Mouse (Mus musculus): ENCODE data around the gene Megf8.
"Not testable (repeated sequence)": the region's sequence is repeated elsewhere in the genome, so short reads cannot be mapped to it uniquely, and the experiment has no call there.

The Megf8 gene

DNA sequence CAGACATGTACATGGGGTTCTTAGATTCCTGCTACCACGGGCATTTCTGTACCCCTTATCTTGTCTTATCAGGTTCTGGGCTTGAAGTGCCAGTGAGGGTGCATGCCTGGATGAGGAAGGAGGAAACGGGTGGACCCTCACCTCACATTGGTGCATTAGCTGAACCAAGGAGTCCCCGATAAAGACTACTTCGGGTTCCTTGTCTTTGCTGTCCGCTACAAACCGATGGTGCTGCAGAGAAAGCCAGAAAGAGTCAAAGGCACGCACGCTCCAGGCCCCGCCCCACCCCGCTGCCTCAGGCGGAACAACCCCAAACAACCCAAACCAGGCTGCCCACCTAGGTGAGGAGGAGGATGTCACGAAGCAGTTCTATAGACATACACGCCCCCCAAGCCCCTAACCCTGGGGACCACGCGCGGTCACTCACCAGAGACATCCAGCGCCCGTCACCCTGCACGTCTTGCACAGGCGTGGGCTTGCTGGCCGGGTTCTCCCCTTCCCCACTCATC, 20.0 kb upstream of the Megf8 start:
- DNase-seq (ENCODE audit: low spot score in 2 of 2), result no peak

DNA sequence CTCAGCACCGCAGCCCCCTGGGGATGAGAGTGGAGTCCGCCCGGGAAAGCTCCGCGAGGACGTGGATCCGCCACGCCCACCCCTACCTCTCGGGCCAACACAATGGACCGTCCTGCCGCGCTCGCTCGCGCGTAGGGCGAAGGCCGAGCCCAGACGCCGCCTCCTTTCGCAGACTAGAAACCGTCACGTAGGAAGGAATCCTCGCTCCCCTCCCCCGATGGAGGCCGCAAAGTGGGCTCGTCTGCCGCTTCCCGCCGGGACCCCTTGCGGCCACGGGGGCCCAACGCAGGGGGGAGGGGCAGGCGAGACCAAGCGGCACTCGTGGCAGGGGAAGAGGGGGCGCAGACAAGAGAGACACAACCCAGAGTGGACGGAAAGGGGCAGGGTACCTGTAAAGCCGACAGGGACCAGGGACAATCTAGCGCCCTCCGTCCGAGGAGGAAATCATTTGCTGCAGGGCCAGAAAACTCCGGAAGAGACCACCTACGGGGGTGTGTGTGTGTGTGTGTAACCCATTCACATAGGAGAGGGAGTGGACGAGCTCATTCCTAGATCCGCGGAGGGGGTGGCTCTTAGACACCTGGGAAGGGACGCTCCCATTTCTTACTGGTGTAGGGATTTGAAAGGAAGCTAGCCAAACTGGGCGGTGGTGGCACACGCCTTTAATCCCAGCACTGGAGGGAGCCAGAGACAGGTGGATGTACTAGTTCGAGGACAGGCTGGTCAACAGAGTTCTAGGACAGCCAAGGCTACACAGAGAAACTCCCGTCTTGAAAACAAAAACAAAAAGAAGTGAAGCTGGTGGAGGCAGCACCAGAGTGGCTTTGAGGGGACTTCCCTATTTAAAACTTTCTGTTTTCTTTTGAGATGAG, 19.3 kb upstream of the Megf8 start, which contains the start of gene Pafah1b3:
Gene Pafah1b3, minus strand, starts transcription at position 533 of the 872 bp plus-strand sequence.
- DNase-seq (ENCODE audit: low spot score in 2 of 2), result peak; percentile 63 to 85

GRCm38 (mm10) chr7:25301063-25301462, 15.9 kb upstream of the Megf8 start, which contains the start of gene Prr19:
TSS of gene Prr19 (plus strand) at chr7:25301411.
- DNase-seq (ENCODE audit: low spot score in 2 of 2), result no peak

DNA sequence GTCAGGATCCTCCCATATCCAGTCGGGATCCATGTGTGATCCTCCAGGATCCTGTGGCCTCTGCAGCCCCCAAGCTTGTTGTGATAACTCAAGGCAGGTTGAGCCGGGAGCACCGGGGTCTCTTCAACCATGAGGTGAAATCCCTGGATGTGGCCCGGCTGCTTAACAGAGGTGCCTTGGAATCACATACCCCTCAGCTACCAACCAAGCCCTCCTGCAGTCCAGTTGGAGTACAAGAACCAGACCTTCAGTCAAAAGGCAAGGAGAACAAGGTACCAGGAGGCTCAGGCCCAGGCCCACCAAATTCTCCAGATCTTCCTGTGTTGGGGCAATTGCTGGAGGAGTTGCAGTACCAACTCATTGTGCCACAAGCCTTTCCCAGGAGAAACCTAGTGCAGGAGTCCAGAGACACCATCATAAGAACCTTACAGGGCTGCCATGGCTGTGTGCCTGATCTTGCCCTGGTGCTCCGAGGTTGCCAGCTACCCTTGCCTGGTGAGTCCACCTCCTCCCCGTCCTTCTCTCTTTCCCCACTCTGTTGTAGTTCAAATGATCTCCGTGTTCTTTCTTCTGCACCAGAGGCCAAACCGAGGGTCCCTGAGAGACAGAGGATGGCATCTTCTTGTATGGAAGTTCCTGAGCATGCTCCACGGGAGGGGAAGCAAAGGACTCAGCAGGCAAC, 13.8 kb upstream of the Megf8 start:
- no peak for DNase-seq (ENCODE audit: low spot score in 2 of 2)

- no peak for DNase-seq (ENCODE audit: low spot score in 2 of 2)
Observed at GRCm38 (mm10) chr7:25303685-25304006, 13.3 kb upstream of the Megf8 start.

DNA sequence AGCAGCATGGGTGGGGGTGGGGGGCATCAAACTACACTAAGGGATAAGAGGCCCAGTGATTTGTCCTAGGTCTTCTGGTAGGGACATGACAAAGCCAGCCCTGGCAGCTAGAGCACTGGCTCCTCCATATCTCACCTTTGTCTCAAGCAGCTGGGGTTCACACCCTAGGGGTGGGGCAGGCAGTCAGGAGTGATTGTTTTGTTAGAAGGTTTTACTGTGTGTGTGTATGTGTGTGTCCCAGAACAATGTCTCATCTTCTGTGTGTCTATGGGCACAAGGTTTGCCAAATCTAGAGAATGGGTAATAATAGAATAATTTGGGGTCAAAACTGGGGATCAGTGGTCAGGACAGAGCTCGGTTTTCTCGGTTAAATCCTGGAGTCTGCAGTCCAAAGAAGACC, 11.5 kb upstream of the Megf8 start:
- DNase-seq (ENCODE audit: low spot score in 2 of 2), result no peak

GRCm38 (mm10) chr7:25305956-25306613, 10.9 kb upstream of the Megf8 start, which contains the start of gene Tmem145:
TSS of gene Tmem145 (plus strand) at chr7:25306106.
- peak in 1 of 2 experiments; percentile 74 for DNase-seq (ENCODE audit: low spot score in 2 of 2)

DNA sequence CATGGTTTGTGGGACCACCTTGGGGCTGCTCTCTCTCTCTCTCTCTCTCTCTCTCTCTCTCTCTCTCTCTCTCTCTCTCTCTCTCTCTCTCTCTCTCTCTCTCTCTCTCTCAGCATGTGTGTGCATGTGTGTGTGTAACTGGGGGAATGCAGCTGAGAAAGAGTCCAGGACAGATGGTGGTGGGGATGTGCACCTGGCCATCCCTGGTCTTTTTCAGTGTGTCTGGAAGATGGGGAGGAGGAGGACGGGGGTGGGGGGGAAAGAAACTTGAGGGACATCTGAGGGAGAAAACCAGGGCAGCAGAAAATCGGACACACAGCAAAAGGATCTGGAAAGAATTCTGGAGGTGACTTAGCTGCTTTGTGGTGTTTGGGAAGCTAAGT, 10.4 kb upstream of the Megf8 start:
- no peak for DNase-seq (ENCODE audit: low spot score in 2 of 2)

DNA sequence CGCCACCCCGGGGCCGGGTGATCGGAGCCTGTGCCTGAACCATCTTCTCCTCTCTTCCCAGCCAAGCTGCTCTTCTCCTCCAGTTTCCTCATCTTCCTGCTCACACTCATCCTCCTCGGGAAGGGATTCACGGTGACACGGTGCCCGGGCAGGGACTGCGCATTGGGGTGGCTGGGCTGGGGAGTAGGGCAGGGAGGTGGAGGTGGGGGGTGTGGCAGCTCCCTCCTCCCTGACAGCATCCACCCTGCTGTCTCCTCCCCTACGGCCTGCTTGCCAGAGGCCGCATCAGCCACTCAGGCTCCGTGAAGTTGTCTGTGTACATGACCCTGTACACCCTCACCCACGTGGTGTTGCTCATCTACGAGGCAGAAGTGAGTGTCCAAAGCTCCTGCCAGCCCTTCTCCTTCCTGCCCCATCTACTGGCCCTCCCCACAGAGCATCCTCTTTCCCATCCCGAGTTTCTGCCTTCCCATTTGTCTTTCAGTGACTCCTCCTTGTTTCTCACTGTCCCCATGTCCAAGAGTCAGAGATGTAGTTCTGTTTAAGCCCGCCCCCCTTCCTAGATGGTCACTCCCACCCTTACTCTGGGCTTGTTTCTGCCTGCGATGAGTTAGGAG, 8.2 kb upstream of the Megf8 start:
- no peak for DNase-seq (ENCODE audit: low spot score in 2 of 2)

- no peak for DNase-seq (ENCODE audit: low spot score in 2 of 2)
Observed at GRCm38 (mm10) chr7:25309425-25309824, 7.5 kb upstream of the Megf8 start.

GRCm38 (mm10) chr7:25311193-25311592, 5.8 kb upstream of the Megf8 start:
- no peak for DNase-seq (ENCODE audit: low spot score in 2 of 2)

GRCm38 (mm10) chr7:25313325-25313724, 3.6 kb upstream of the Megf8 start:
- DNase-seq (ENCODE audit: low spot score in 2 of 2), result no peak

- no peak for DNase-seq (ENCODE audit: low spot score in 2 of 2)
Observed at GRCm38 (mm10) chr7:25314606-25315305, 2.2 kb upstream of the Megf8 start.

GRCm38 (mm10) chr7:25315306-25316041, 1.5 kb upstream of the Megf8 start:
- peak in 1 of 2 experiments; percentile 48 for DNase-seq (ENCODE audit: low spot score in 2 of 2)

- DNase-seq (ENCODE audit: low spot score in 2 of 2), result peak in 1 of 2 experiments; percentile 26
Observed at GRCm38 (mm10) chr7:25317446-25317999, 559 bp downstream of the Megf8 start.

DNA sequence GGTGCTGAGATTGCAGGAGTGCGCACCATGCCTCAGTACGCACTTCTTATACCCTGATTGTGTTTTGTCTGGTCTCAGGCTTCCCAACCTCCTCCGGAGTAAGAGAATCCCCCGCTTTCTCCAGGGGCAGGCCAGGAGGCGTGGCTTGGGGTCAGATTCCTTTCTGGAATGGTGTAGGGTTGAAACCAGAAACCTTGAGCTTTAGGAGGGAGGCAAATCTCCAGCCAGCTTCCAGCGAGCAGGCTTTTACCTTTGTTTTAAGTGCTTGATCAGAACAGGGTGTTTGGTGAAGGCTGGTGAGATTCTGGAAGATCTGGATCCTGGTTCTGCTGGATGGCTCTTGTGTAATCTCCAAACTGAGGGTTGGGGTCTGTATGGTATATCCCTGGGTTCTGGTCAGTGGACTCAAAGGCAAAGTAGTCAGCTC, 5.1 kb downstream of the Megf8 start:
- DNase-seq (ENCODE audit: low spot score in 2 of 2), result no peak

- DNase-seq (ENCODE audit: low spot score in 2 of 2), result no peak
Observed at GRCm38 (mm10) chr7:25323219-25323618, 6.3 kb downstream of the Megf8 start.

- DNase-seq (ENCODE audit: low spot score in 2 of 2), result not testable (repeated sequence)
Observed at GRCm38 (mm10) chr7:25325431-25325830, 8.5 kb downstream of the Megf8 start.

- DNase-seq (ENCODE audit: low spot score in 2 of 2), result no peak
Observed at GRCm38 (mm10) chr7:25326233-25326632, 9.3 kb downstream of the Megf8 start.
